23 mouse cellular contexts compared by ENCODE assay signal in the genomic region with DNA sequence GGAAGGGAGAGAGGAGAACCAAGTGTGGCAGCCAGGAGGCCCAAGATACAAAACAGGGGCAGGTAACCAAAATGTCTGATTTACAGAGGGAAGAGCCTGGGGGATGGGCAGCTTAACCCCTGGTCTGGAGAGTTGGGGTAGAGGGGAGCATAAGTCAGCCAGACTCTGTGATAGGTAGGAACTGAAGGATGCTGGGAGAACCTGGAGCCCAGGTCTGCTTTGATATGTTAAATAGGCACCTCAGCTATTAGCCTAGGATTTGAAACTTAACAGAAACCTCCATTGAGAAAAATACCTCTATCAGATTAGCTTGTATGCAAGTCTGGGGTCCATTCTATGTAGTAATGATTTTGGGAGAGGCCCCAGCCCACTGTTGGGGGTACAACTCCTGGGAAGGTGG. TPM values are rescaled to one million over a fixed set of nuclear protein-coding genes. Genes with fewer than 3 reads are reported as not detected.
DNase-seq lines count a peak whose midpoint lies in the region; ATAC-seq and TF ChIP-seq lines count a peak whose summit lies in the region.
"Had no signal": no experiment of that assay in that cellular context is flagged by ENCODE, and none has a peak within 500 bp of the region (broad histone marks: within the 10 kb centered on the region; RNA-seq: fewer than 3 reads in every experiment).

No protein-coding gene starts in this region.

- no peak overlapping the region for H3K27ac ChIP-seq in embryonic facial prominence, embryonic 12.5 days
- H3K27ac ChIP-seq in embryonic facial prominence, embryonic 10.5 days (replicated peaks), result no peak overlapping the region
- H3K27ac ChIP-seq in hindbrain, embryonic 16.5 days (ENCODE audit: low read depth, low read length), result no peak overlapping the region
- H3K27ac ChIP-seq in hindbrain, postnatal 0 days, result no peak overlapping the region
- H3K27ac ChIP-seq: left cerebral cortex, adult 2 months; limb, embryonic 15.5 days; liver, embryonic 13.5 days had no signal

- H3K36me3 ChIP-seq in embryonic facial prominence, embryonic 12.5 days, result no peaks in the 10 kb centered on the region
- no peaks in the 10 kb centered on the region for H3K36me3 ChIP-seq in embryonic facial prominence, embryonic 10.5 days (replicated peaks)
- no peaks in the 10 kb centered on the region for H3K36me3 ChIP-seq in hindbrain, embryonic 16.5 days (ENCODE audit: control insufficient read depth, insufficient read depth, low read length)
- no peaks in the 10 kb centered on the region for H3K36me3 ChIP-seq in hindbrain, postnatal 0 days (ENCODE audit: insufficient read depth, low read length)
- H3K36me3 ChIP-seq: limb, embryonic 15.5 days; liver, embryonic 13.5 days; midbrain, embryonic 15.5 days had no signal

- 0 out of 2 replicates have a peak, but pooled peaks cover 3% of the 10 kb centered on the region for H3K4me1 ChIP-seq in embryonic facial prominence, embryonic 12.5 days
- H3K4me1 ChIP-seq in embryonic facial prominence, embryonic 10.5 days, result peaks cover 22% of the 10 kb centered on the region
- peaks cover 8% of the 10 kb centered on the region; the same call in 1 of the 2 replicates for H3K4me1 ChIP-seq in hindbrain, embryonic 16.5 days (ENCODE audit: control insufficient read depth, insufficient read depth, low read depth, low read length)
- H3K4me1 ChIP-seq in hindbrain, postnatal 0 days (ENCODE audit: insufficient read depth, low read length), result no peaks in the 10 kb centered on the region

- ATAC-seq in embryonic facial prominence, embryonic 12.5 days (ENCODE audit: insufficient number of reproducible peaks, insufficient read depth, low FRiP score, low TSS enrichment), result peak; percentile 19; the same call in 1 of the 2 replicates
- ATAC-seq in hindbrain, embryonic 16.5 days, result 0 out of 2 replicates have a peak, but pooled peaks have one; percentile 37
- ATAC-seq in hindbrain, postnatal 0 days, result no peak
- ATAC-seq: lung, postnatal 0 days had no signal

- H3K4me3 ChIP-seq in embryonic facial prominence, embryonic 12.5 days, result no peak overlapping the region
- H3K4me3 ChIP-seq in embryonic facial prominence, embryonic 10.5 days, result no peak overlapping the region
- no peak overlapping the region for H3K4me3 ChIP-seq in hindbrain, embryonic 16.5 days (ENCODE audit: low read length)
- H3K4me3 ChIP-seq in hindbrain, postnatal 0 days (ENCODE audit: low read length), result no peak overlapping the region
- H3K4me3 ChIP-seq: left cerebral cortex, adult 2 months; limb, embryonic 15.5 days; liver, embryonic 13.5 days; midbrain, embryonic 15.5 days had no signal

- H3K4me2 ChIP-seq in embryonic facial prominence, embryonic 12.5 days (replicated peaks), result no peak overlapping the region
- no peak overlapping the region for H3K4me2 ChIP-seq in hindbrain, embryonic 16.5 days (ENCODE audit: low read length)
- H3K4me2 ChIP-seq in hindbrain, postnatal 0 days (ENCODE audit: low read depth, low read length), result no peak overlapping the region
- H3K4me2 ChIP-seq: heart, embryonic 11.5 days; limb, embryonic 15.5 days; liver, embryonic 13.5 days had no signal

- H3K27me3 ChIP-seq in embryonic facial prominence, embryonic 12.5 days, result no peaks in the 10 kb centered on the region
- H3K27me3 ChIP-seq in embryonic facial prominence, embryonic 10.5 days (replicated peaks; ENCODE audit: low read depth, poor library complexity, severe bottlenecking), result peaks cover 15% of the 10 kb centered on the region
- H3K27me3 ChIP-seq in hindbrain, embryonic 16.5 days (replicated peaks; ENCODE audit: control insufficient read depth, insufficient read depth, low read length), result no peaks in the 10 kb centered on the region
- no peaks in the 10 kb centered on the region for H3K27me3 ChIP-seq in hindbrain, postnatal 0 days (ENCODE audit: insufficient read depth, low read length)
- H3K27me3 ChIP-seq: limb, embryonic 15.5 days; midbrain, embryonic 15.5 days had no signal

- H3K9ac ChIP-seq in embryonic facial prominence, embryonic 12.5 days, result no peak overlapping the region
- no peak overlapping the region for H3K9ac ChIP-seq in hindbrain, embryonic 16.5 days (ENCODE audit: low read depth, low read length)
- no peak overlapping the region for H3K9ac ChIP-seq in hindbrain, postnatal 0 days (replicated peaks; ENCODE audit: low read length)
- H3K9ac ChIP-seq: limb, embryonic 15.5 days; liver, embryonic 13.5 days; midbrain, embryonic 15.5 days had no signal

- no peak for DNase-seq in embryonic facial prominence, embryonic 10.5 days (ENCODE audit: low spot score)
- no peak for DNase-seq in hindbrain, postnatal 0 days (ENCODE audit: low spot score)
- peak; percentile 94 for DNase-seq in ES-CJ7 (ENCODE audit: low read depth, low spot score)
- peak; percentile 25 for DNase-seq in embryo, embryonic 11 days
- no peak for DNase-seq in lung, postnatal 25 days (ENCODE audit: low spot score)
- no peak for DNase-seq in spleen, adult 12 weeks (ENCODE audit: low spot score)
- DNase-seq: adrenal gland, adult 8-10 months; cerebellum, adult 8-10 months; cerebellum, postnatal 25 days; gastrocnemius, postnatal 25 days; heart, adult 18-20 months; heart, postnatal 4 days; kidney, adult 11 months; kidney, postnatal 25 days; liver, embryonic 13.5 days; lung, adult 18-20 months had no signal

- no peak for TF ChIP-seq CTCF in hindbrain, postnatal 0 days (IDR thresholded peaks at IDR 0.05; ENCODE audit: low read depth)

- H3K9me3 ChIP-seq in embryonic facial prominence, embryonic 12.5 days, result no peaks in the 10 kb centered on the region
- H3K9me3 ChIP-seq in embryonic facial prominence, embryonic 10.5 days, result no peaks in the 10 kb centered on the region
- H3K9me3 ChIP-seq in hindbrain, embryonic 16.5 days (ENCODE audit: control insufficient read depth, low read length), result no peaks in the 10 kb centered on the region
- 0 out of 2 replicates have a peak, but pooled peaks cover 2% of the 10 kb centered on the region for H3K9me3 ChIP-seq in hindbrain, postnatal 0 days (ENCODE audit: low read length)
- H3K9me3 ChIP-seq: limb, embryonic 15.5 days; liver, embryonic 13.5 days; midbrain, embryonic 15.5 days had no signal

RNA-seq across cellular contexts. Expression of gene Scaf4, which starts 15.3 kb away (rescaled TPM):
- 32.3 and 34.8 TPM in 2 replicates for polyA plus RNA-seq in embryonic facial prominence, embryonic 12.5 days (2016; fragmentation: Nextera tagmentation; extraction: Ambion mirVana)
- 34.6 and 36.1 TPM in 2 replicates for polyA plus RNA-seq in embryonic facial prominence, embryonic 10.5 days (2016; fragmentation: Nextera tagmentation; extraction: Ambion mirVana)
- 17.1 and 23.2 TPM in 2 replicates for polyA plus RNA-seq in hindbrain, embryonic 16.5 days (2015; fragmentation: Nextera tagmentation; extraction: Ambion mirVana)
- 15.4 and 16.8 TPM in 2 replicates for total RNA-seq in hindbrain, postnatal 0 days (2014; rRNA removed)
- 16.0 and 16.8 TPM in 2 replicates for polyA plus RNA-seq in hindbrain, postnatal 0 days (2015; fragmentation: Nextera tagmentation; extraction: Ambion mirVana)

Comparison
In these comparisons a context has a peak if more than half of its experiments do, and no peak if none do; other contexts are left out.
1. DNase-seq: peak in ES-CJ7 (single experiment) and embryo, embryonic 11 days (single experiment); none in embryonic facial prominence, embryonic 10.5 days (single experiment), hindbrain, postnatal 0 days (single experiment), lung, postnatal 25 days (single experiment) and spleen, adult 12 weeks (single experiment).